Mouse (Mus musculus): ENCODE measurements around the gene Gramd1b.

DNA sequence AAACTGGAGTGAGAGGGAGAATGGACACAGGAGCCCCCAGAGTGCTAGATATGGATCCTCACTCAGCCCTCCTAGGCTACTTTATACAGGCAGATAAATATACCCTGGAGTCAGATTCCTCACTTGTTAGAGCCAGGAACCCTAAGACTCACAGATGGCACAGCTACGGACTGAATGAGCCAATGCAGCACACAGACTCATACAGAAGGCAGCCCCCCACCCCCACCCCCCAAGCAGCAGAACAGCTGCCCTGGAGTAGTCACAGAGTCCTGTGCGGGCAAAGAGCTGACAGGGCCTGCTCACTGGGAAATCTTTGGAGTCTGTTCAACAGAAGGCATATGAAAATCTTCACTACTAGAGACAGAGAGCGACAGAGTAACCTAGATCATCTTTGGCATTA is 223.9 kb downstream of the Gramd1b start:
- TF ChIP-seq POLR2A (IDR thresholded peaks at IDR 0.05; ENCODE audit: borderline replicate concordance, extremely low read depth, insufficient read depth, insufficient read length, poor library complexity, severe bottlenecking) (no peak), CTCF (IDR thresholded peaks at IDR 0.05; ENCODE audit: borderline replicate concordance, extremely low read depth, insufficient read depth, insufficient read length) (no peak)

Data from brain, embryonic 14.5 days (tissue).